Mouse (Mus musculus): Measurements from ENCODE around the gene Tmub1.

The Tmub1 gene

GRCm38 (mm10) chr5:24447624-24448298 is at the start of gene Tmub1:
Gene Tmub1, minus strand, starts transcription at chr5:24447854.
- peak; percentile 89 for DNase-seq

DNA sequence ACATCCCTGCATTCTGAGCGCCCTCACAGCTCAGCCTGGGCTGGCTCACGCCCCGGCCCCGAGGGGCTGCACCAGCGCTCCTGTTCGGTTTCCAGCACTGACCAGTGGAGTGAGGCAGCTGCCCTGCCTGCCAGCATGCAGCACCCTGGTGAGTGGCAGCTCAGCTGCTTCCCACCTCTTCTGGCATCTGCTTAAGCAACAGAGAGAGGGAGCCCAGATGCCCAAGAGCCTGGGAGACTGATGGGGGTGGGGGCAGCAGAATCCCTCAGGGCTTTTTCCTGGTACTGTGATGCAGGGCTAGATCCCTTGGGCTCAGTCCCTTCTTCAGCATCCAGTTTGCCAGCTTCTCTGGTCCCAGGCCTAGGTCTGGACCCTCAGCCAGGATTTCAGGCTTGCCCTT is 49.1 kb upstream of the Tmub1 start:
- no peak for DNase-seq

GRCm38 (mm10) chr5:24495019-24495418 is 47.4 kb upstream of the Tmub1 start:
- no peak for DNase-seq

- DNase-seq = no peak
Observed at GRCm38 (mm10) chr5:24492546-24493285, 45.1 kb upstream of the Tmub1 start.

GRCm38 (mm10) chr5:24490413-24490920 is 42.8 kb upstream of the Tmub1 start:
- DNase-seq = no peak

DNA sequence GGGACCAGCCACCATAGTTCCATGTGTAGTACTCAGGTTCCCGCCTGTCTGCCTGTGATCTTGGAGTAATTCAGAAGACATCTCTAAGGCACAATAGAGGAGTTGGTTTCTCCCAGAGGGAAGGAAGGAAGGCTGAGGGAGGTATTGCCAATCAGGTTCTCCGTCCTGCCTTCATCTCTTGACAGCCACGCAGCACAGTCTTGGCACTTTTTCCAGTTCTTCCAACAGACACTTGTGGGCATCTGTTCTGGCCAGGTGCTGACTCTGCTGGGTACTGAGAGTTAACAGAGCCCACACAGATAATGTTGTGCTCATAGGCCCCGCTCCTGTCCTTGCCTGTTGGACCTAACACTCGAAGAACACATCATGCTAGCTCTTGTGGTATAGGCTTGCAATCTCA is 39.1 kb upstream of the Tmub1 start:
- no peak for DNase-seq

DNA sequence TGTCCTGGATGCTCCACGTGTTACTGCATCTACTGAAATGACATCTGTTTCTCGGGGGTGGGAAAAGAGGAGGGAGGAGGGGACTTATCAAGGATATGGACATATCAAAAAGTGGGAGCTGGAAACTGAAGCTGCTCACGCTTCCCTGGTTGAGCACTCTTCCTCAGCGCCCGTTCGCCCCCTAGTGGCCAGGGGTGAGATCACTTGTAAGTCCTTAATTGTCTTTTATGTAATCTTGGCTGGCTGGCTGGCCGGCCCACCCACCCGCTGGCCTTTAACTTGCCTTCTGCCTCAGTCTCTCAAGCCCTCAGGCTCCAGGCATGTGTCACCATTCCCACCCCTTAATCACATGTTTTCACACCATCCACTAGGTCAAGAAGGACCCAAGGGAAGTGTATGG is 38.4 kb upstream of the Tmub1 start:
- DNase-seq = peak; percentile 89

GRCm38 (mm10) chr5:24484963-24485362 is 37.3 kb upstream of the Tmub1 start:
- DNase-seq = peak; percentile 29

- peak; percentile 81 for DNase-seq
Observed at GRCm38 (mm10) chr5:24483326-24483725, 35.7 kb upstream of the Tmub1 start.

DNA sequence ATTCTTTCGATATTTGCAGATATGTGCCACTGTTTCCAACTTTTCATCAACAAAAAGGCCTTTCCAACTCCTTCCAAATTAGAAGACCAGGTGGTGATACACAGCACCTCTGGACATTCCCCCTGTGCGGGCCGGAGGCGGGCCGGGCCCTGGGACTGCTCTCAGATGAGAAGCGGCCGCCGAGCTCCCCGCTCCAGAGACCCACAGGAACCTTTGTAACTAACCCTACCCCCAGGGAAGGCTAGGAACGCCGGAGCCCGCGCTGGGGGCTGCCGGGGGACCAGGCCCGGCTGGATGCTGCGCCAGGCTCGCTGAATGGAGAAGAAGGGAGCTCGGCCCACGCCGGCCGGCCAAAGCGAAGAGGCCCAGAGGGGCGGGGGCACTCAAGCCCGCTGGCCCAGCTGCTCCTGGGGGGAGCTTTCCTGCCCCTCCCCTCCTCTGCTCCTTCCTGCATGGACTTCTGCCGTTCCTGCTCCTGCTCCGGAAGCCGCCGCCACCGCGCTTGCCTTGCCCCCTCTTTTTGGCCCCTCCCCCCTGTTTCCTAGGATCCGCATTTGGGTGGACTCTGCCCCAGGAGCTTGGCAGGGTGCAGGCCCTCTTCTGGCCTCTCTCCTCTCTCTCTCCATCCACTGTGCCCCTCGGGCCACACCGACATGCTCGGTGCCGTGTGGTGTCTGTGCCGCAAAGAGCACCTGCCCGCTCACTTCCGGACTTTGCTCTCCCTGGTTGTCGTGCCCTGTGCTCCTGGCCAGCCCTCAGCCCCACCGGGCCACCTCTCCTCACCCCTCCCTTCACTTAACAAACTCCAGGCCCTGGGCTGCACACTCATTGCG is 34.8 kb upstream of the Tmub1 start:
- DNase-seq = peak; percentile 77

DNA sequence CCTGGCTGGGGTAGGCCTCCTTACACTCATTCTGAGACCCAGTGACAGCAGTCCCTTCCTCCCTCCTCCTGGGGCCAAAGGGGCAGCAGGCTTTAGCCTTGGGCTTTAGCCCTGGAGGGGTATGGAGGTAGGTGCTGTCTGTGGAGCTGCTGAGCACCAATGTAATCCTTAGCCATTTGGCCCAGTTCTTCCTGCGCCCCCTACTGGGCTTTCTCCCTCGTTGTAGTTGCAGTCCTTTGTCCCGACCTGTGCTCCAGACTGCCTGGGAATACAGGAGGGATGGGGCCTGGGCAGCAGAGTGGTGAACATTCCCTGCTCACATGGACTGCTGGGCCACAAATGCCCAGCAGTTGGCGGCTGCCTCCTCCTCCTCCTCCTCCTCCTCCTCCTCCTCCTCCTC is 34.0 kb upstream of the Tmub1 start:
- DNase-seq = peak; percentile 83

DNA sequence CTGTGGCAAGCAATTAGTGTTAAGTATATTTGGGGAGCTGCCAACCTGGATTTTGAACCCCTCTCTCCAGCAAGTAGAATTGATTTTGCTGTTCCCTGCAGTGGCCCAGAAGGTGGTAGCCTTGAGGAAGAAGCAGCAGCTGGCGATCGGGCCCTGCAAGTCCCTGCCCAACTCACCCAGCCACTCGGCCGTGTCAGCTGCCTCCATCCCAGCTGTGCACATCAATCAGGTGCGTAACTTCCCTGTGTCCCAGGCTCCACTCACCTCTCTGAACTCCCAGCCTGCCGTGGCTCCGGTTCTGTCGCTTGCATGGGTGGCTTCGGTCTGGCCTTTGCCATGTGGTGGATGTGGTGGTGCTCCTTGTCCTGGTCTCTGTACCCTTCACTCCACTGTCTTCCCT is 30.3 kb upstream of the Tmub1 start:
- no peak for DNase-seq

- DNase-seq = peak; percentile 55
Observed at GRCm38 (mm10) chr5:24475476-24476241, 28.0 kb upstream of the Tmub1 start.

DNA sequence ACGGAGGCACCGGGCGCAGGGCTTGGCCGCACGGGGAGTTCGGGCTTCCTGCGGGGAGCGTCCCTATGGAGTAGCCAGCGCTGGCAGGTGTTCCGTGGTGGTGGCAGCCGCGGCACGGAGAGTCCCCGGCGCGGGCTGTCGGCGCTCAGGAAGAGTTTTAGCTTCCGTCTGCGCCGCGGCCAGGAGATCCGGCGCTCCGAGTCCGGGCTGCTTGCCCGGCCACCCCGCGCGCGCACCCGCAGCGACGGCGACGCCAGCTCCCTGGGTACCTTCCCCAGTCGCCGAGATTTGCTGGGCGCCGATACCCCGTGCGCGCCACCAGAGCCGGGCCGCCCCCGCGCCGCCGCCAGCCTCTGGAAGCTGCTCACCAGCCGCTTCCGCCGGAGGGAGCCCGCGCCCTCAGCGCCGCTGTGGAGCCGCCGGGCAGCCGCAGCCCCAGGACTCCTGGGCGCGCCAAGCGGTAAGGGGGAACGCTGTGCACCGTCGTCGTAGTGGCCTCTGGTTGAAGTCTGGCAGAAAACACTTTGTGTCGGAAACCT is 27.1 kb upstream of the Tmub1 start:
- peak; percentile 57 for DNase-seq

- peak; percentile 15 for DNase-seq
Observed at GRCm38 (mm10) chr5:24474025-24474722, 26.5 kb upstream of the Tmub1 start.

- DNase-seq = no peak
Observed at GRCm38 (mm10) chr5:24472884-24473619, 25.4 kb upstream of the Tmub1 start.

DNA sequence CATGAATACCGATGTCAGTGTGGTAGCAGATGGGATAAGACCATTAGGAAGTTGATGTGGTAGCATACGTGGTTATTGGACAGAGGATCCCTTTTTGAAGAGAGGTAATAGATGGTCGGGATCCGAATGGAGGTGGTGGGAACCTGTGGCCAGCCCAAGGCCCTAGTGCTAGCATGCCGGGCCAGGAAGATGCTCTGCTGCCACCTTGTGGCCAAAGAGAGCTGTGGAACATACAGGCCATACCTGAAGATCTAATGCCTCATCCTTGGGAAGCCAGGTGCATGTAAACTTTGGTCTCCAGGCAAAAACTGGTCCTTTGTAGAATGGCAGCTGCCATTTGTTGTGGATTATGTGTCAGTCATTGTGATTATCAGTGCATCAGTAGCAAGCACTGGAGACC is 22.9 kb upstream of the Tmub1 start:
- peak; percentile 85 for DNase-seq

- no peak for DNase-seq
Observed at GRCm38 (mm10) chr5:24466762-24467161, 19.1 kb upstream of the Tmub1 start.

GRCm38 (mm10) chr5:24455613-24456012 is 8.0 kb upstream of the Tmub1 start:
- no peak for DNase-seq

GRCm38 (mm10) chr5:24455076-24455475 is 7.4 kb upstream of the Tmub1 start:
- DNase-seq = no peak

GRCm38 (mm10) chr5:24453985-24454303 is 6.3 kb upstream of the Tmub1 start:
- no peak for DNase-seq

All from kidney, adult 18-20 months (tissue).